Mouse (Mus musculus) limb, embryonic 14.5 days (tissue): ENCODE results near the gene Cpt1c. TPM values are rescaled to one million over a fixed set of nuclear protein-coding genes. Genes with fewer than 3 reads are reported as not detected.
A peak's percentile ranks its signal among the peaks of the same experiment; 100 is the strongest.

Source experiments
- ATAC-seq: fragments of 200-750 bp; cut with Nextera tagmentation; 2 replicates; pipeline ENCODE4 v1.8.0; 2017; ENCODE audit warnings: low read depth, moderate number of reproducible peaks, moderate TSS enrichment; ENCODE audit not compliant: low FRiP score
- DNase-seq: peaks from one replicate; pipeline ENCODE4 v3.0.0-alpha.2; 2015; ENCODE audit warnings: low spot score
- H3K27ac ChIP-seq: fragments of 300-500 bp; sonication (generic); replicated peaks from 2 replicates; pipeline ENCODE4 v1.5.1; 2014; ENCODE audit warnings: low read depth, mild to moderate bottlenecking, low read length, moderate library complexity, mixed read lengths
- H3K27me3 ChIP-seq: fragments of 300-500 bp; sonication (generic); 2 replicates; pipeline ENCODE4 v1.6.1; 2014; ENCODE audit warnings: low read length, mixed read lengths; ENCODE audit not compliant: control insufficient read depth, insufficient read depth
- H3K36me3 ChIP-seq: fragments of 300-500 bp; sonication (generic); 2 replicates; pipeline ENCODE4 v1.6.1; 2014; ENCODE audit warnings: mild to moderate bottlenecking, low read length, moderate library complexity, mixed read lengths; ENCODE audit not compliant: control insufficient read depth, insufficient read depth
- H3K4me1 ChIP-seq: fragments of 300-500 bp; sonication (generic); 2 replicates; pipeline ENCODE4 v1.6.1; 2014; ENCODE audit warnings: antibody characterized with exemption, low read length, mixed read lengths; ENCODE audit not compliant: control insufficient read depth, insufficient read depth
- H3K4me2 ChIP-seq: fragments of 300-500 bp; sonication (generic); replicated peaks from 2 replicates; pipeline ENCODE4 v1.6.1; 2014; ENCODE audit warnings: low read depth, mild to moderate bottlenecking, low read length, moderate library complexity; ENCODE audit not compliant: severe bottlenecking
- H3K4me3 ChIP-seq: fragments of 300-500 bp; sonication (generic); replicated peaks from 2 replicates; pipeline ENCODE4 v1.5.1; 2014; ENCODE audit warnings: low read length
- H3K9ac ChIP-seq: fragments of 300-500 bp; sonication (generic); 2 replicates; pipeline ENCODE4 v1.6.1; 2014; ENCODE audit warnings: mild to moderate bottlenecking, low read depth, low read length, moderate library complexity; ENCODE audit not compliant: severe bottlenecking
- H3K9me3 ChIP-seq: fragments of 300-500 bp; sonication (generic); 2 replicates; pipeline ENCODE4 v1.6.1; 2016; ENCODE audit warnings: low read length; ENCODE audit not compliant: control insufficient read depth
- POLR2A ChIP-seq: fragments of 200-500 bp; IDR thresholded peaks from 2 replicates; pipeline ENCODE4 v1.8.0; 2012; ENCODE audit warnings: inconsistent platforms, mild to moderate bottlenecking, moderate library complexity, borderline replicate concordance; ENCODE audit not compliant: insufficient read depth, insufficient read length; ENCODE audit errors: extremely low read depth
- WGBS: fragments of 180-500 bp; shearing (Covaris S2); extraction: QIAGEN DNeasy Blood & Tissue Kit; methylation state at CpG from one replicate; pipeline ENCODE4 v1.1.7; 2014; 5-methylcytosine and 5-hydroxymethylcytosine counted together
- polyA plus RNA-seq, 2 experiments: library from polyadenylated mRNA; depleted of rRNA in 1 of 2; stranded (reverse) in 1 of 2; unstranded in 1 of 2; fragments of >200 nt; fragmentation: Nextera tagmentation in 1 of 2; extraction: Ambion mirVana in 1 of 2; gene quantifications; 2 replicates each; pipeline versions ENCODE4 v1.2.1 to v1.2.3; 2012 to 2014

Gene Cpt1c
- polyA plus RNA-seq, 2 experiments: 26.3 to 78.9 TPM

GRCm38 (mm10) chr7:44949922-44950321 lies 24.7 kb downstream of the Cpt1c start:
- no peak overlapping the region for H3K4me3 ChIP-seq
- DNase-seq (no peak), ATAC-seq (no peak)
- H3K4me1 ChIP-seq: peaks cover 4% of the 10 kb centered on the region
- no peaks in the 10 kb centered on the region for H3K9me3 ChIP-seq
- no peaks in the 10 kb centered on the region for H3K36me3 ChIP-seq
- no peak overlapping the region for H3K4me2 ChIP-seq
- TF ChIP-seq POLR2A: no peak
- no peak overlapping the region for H3K27ac ChIP-seq
- no peak overlapping the region for H3K9ac ChIP-seq
- peaks cover 17% of the 10 kb centered on the region; the same call in 1 of the 2 replicates for H3K27me3 ChIP-seq
- WGBS: 66% methylated on average over 6 of the region's 6 CpGs

GRCm38 (mm10) chr7:44942904-44943303 lies 31.7 kb downstream of the Cpt1c start, which contains the start of gene Tsks:
TSS of gene Tsks (plus strand) at chr7:44943204.
- Histone ChIP-seq H3K27me3 (no peaks in the 10 kb centered on the region), H3K4me2 (no peak within 1 kb of the TSS), H3K4me3 (no peak within 1 kb of the TSS), H3K27ac (no peak within 1 kb of the TSS), H3K4me1 (no peaks in the 10 kb centered on the region), H3K9ac (no peak within 1 kb of the TSS), H3K9me3 (no peaks in the 10 kb centered on the region), H3K36me3 (no peaks in the 10 kb centered on the region)
- no peak for ATAC-seq
- DNase-seq: no peak
- TF ChIP-seq POLR2A: no peak
- 76% methylated on average over 7 of the region's 7 CpGs for WGBS

DNA sequence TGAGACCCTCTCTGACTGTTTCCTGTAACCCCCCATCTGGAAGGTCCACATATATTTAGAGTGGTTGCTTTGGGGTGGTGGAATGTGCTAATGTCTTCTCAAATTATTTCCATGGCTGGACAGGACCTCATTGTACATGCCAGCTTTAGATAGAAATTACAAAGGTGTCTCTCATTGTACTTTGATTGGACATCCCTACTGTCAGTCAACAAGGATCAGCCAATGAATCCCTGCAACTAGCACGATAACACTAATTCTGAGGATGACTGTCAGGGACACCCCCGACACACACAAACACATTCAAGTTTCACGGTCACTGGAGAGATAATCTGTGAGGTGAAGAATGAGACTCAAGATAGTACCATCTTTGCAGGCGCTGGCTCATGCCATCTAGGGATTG lies 36.0 kb downstream of the Cpt1c start:
- H3K9ac ChIP-seq: no peak overlapping the region
- no peak for TF ChIP-seq POLR2A
- H3K27me3 ChIP-seq: no peaks in the 10 kb centered on the region
- WGBS: 92% methylated on average over 4 of the region's 4 CpGs
- ATAC-seq (no peak), DNase-seq (no peak)
- H3K9me3 ChIP-seq: peaks cover 8% of the 10 kb centered on the region; the same call in 1 of the 2 replicates
- no peak overlapping the region for H3K4me2 ChIP-seq
- no peak overlapping the region for H3K4me3 ChIP-seq
- H3K36me3 ChIP-seq: no peaks in the 10 kb centered on the region
- H3K27ac ChIP-seq: no peak overlapping the region
- H3K4me1 ChIP-seq: no peaks in the 10 kb centered on the region

GRCm38 (mm10) chr7:44929204-44930151 lies 45.2 kb downstream of the Cpt1c start, which contains the start of gene Ap2a1:
TSS of gene Ap2a1 (minus strand) at chr7:44929496.
- Histone ChIP-seq H3K4me1 (peaks cover 16% of the 10 kb centered on the region), H3K9me3 (no peaks in the 10 kb centered on the region), H3K4me3 (peak within 1 kb of the TSS; percentile 87), H3K4me2 (peak within 1 kb of the TSS; percentile 65), H3K36me3 (peaks cover 11% of the 10 kb centered on the region), H3K27me3 (no peaks in the 10 kb centered on the region), H3K9ac (peak within 1 kb of the TSS; percentile 81), H3K27ac (peak within 1 kb of the TSS; percentile 79)
- DNase-seq: peak; percentile 100
- peak; percentile 99 for ATAC-seq
- TF ChIP-seq POLR2A: peak; percentile 37; the same call in 1 of the 2 replicates
- WGBS: 1% methylated on average over 79 of the region's 84 CpGs

DNA sequence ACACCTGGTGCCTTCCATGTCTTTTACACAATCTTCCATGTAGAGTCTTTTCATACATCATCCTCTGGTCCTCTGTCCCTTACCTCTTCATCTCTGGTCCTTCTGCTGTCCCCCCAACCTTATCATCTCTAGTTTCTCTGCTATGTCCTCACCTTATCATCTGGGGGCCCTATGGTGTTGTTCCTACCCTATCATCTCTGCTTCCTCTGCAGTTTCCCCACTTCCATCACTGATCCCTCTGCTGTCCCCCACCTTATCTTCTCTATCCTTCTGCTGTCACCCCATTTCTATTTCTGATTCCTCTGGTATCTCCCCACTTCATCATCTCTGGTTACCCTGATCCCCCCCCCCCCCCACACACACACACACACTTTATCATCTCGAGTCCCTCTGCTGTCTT lies 46.1 kb downstream of the Cpt1c start:
- peak overlapping the region; percentile 87 for H3K4me3 ChIP-seq
- ATAC-seq (no peak), DNase-seq (no peak)
- peak overlapping the region; percentile 81 for H3K9ac ChIP-seq
- H3K36me3 ChIP-seq: peaks cover 17% of the 10 kb centered on the region
- no peak for TF ChIP-seq POLR2A
- no peak overlapping the region for H3K27ac ChIP-seq
- H3K27me3 ChIP-seq: no peaks in the 10 kb centered on the region
- H3K4me1 ChIP-seq: peaks cover 16% of the 10 kb centered on the region
- no peaks in the 10 kb centered on the region for H3K9me3 ChIP-seq
- H3K4me2 ChIP-seq: peak overlapping the region; percentile 65
- 8% methylated on average over 1 of the region's 1 CpGs for WGBS
